Mouse (Mus musculus) G1E (cell line): Measurements from ENCODE around the gene Itgb8.

Source experiments
- CTCF ChIP-seq: IDR thresholded peaks from 2 replicates; pipeline ENCODE4 v1.5.1; 2012; ENCODE audit warnings: low read depth, low read length, inconsistent platforms, mixed read lengths
- GATA1 ChIP-seq: IDR thresholded peaks from 2 replicates; pipeline ENCODE4 v1.6.1; 2012; ENCODE audit warnings: borderline replicate concordance, low read length, inconsistent platforms, mixed read lengths
- GATA2 ChIP-seq: IDR thresholded peaks from 2 replicates; pipeline ENCODE4 v1.6.1; 2012; ENCODE audit warnings: low read depth, low read length, inconsistent platforms, borderline replicate concordance
- POLR2AphosphoS5 ChIP-seq: IDR thresholded peaks from 2 replicates; pipeline ENCODE4 v1.6.1; 2012; ENCODE audit warnings: low read depth, low read length, inconsistent platforms; ENCODE audit not compliant: insufficient replicate concordance
- TAL1 ChIP-seq: conservative IDR thresholded peaks from 2 replicates; pipeline ENCODE4 v1.6.1; 2012; ENCODE audit warnings: low read depth, low read length, inconsistent platforms, mixed read lengths

- no peak for TF ChIP-seq CTCF
- no peak for TF ChIP-seq GATA1
- TF ChIP-seq GATA2, result no peak
- no peak for TF ChIP-seq POLR2AphosphoS5
- TF ChIP-seq TAL1, result no peak
Observed at GRCm38 (mm10) chr12:119210590-119210989, 28.0 kb downstream of the Itgb8 start.
